Mouse (Mus musculus) midbrain, embryonic 13.5 days (tissue): ENCODE results near the gene Nudt9. TPM values are rescaled to one million over a fixed set of nuclear protein-coding genes. Genes with fewer than 3 reads are reported as not detected.

Experiments used
- ATAC-seq: fragments of 200-750 bp; cut with Nextera tagmentation; 2 replicates; pipeline ENCODE4 v1.8.0; 2017; ENCODE audit warnings: mild to moderate bottlenecking, moderate TSS enrichment, moderate library complexity
- H3K27ac ChIP-seq: fragments of 300-500 bp; sonication (generic); 2 replicates; pipeline ENCODE4 v1.5.1; 2015; ENCODE audit warnings: inconsistent platforms, mild to moderate bottlenecking, moderate library complexity
- H3K27me3 ChIP-seq: fragments of 300-500 bp; sonication (generic); 2 replicates; pipeline ENCODE4 v1.6.1; 2015; ENCODE audit warnings: mild to moderate bottlenecking, inconsistent platforms
- H3K36me3 ChIP-seq: fragments of 300-500 bp; sonication (generic); 2 replicates; pipeline ENCODE4 v1.6.1; 2015; ENCODE audit warnings: mild to moderate bottlenecking, inconsistent platforms
- H3K4me1 ChIP-seq: fragments of 300-500 bp; sonication (generic); replicated peaks from 2 replicates; pipeline ENCODE4 v1.6.1; 2015; ENCODE audit warnings: inconsistent platforms
- H3K4me2 ChIP-seq: fragments of 300-500 bp; sonication (generic); replicated peaks from 2 replicates; pipeline ENCODE4 v1.6.1; 2015; ENCODE audit warnings: moderate library complexity, mild to moderate bottlenecking, inconsistent platforms
- H3K4me3 ChIP-seq: fragments of 300-500 bp; sonication (generic); replicated peaks from 2 replicates; pipeline ENCODE4 v1.5.1; 2015; ENCODE audit warnings: mild to moderate bottlenecking, inconsistent platforms
- H3K9ac ChIP-seq: fragments of 300-500 bp; sonication (generic); replicated peaks from 2 replicates; pipeline ENCODE4 v1.6.1; 2015; ENCODE audit warnings: mild to moderate bottlenecking, inconsistent platforms
- H3K9me3 ChIP-seq: fragments of 300-500 bp; sonication (generic); 2 replicates; pipeline ENCODE4 v1.6.1; 2016; ENCODE audit warnings: mild to moderate bottlenecking, inconsistent platforms
- WGBS: fragments of 180-500 bp; shearing (Covaris S2); methylation state at CpG from one replicate; pipeline ENCODE4 v1.1.7; 2015; 5-methylcytosine and 5-hydroxymethylcytosine counted together
- polyA plus RNA-seq: library from polyadenylated mRNA; unstranded; fragments of >200 nt; fragmentation: Nextera tagmentation; extraction: Ambion mirVana; gene quantifications from 2 replicates; pipeline ENCODE4 v1.2.1, GENCODE M21; 2015

Nudt9 gene
- polyA plus RNA-seq, 1 experiment from 2014 or later: 58.2 TPM

- no peak for ATAC-seq
- H3K4me1 ChIP-seq: no peaks in the 10 kb centered on the region
- H3K27ac ChIP-seq: no peak overlapping the region
- WGBS: 87% methylated on average over 11 of the region's 11 CpGs
- no peak overlapping the region for H3K9ac ChIP-seq
- no peak overlapping the region for H3K4me2 ChIP-seq
- no peaks in the 10 kb centered on the region for H3K27me3 ChIP-seq
- no peak overlapping the region for H3K4me3 ChIP-seq
- no peaks in the 10 kb centered on the region for H3K9me3 ChIP-seq
- peaks cover 53% of the 10 kb centered on the region for H3K36me3 ChIP-seq
Observed at GRCm38 (mm10) chr5:104062773-104063551, 16.9 kb downstream of the Nudt9 start.

- ATAC-seq: no peak
- H3K36me3 ChIP-seq: peaks cover 7% of the 10 kb centered on the region
- H3K4me3 ChIP-seq: no peak overlapping the region
- no peaks in the 10 kb centered on the region for H3K27me3 ChIP-seq
- 89% methylated on average over 7 of the region's 7 CpGs for WGBS
- H3K4me1 ChIP-seq: peaks cover 6% of the 10 kb centered on the region
- H3K4me2 ChIP-seq: no peak overlapping the region
- no peaks in the 10 kb centered on the region for H3K9me3 ChIP-seq
- no peak overlapping the region for H3K9ac ChIP-seq
- H3K27ac ChIP-seq: no peak overlapping the region
Observed at GRCm38 (mm10) chr5:104068751-104069150, 22.6 kb downstream of the Nudt9 start.

GRCm38 (mm10) chr5:104071048-104071447 lies 24.9 kb downstream of the Nudt9 start:
- Histone ChIP-seq H3K27ac (no peak overlapping the region), H3K9ac (no peak overlapping the region), H3K4me1 (peaks cover 6% of the 10 kb centered on the region), H3K36me3 (no peaks in the 10 kb centered on the region), H3K4me3 (no peak overlapping the region), H3K4me2 (no peak overlapping the region), H3K27me3 (peaks cover 13% of the 10 kb centered on the region; the same call in 1 of the 2 replicates), H3K9me3 (no peaks in the 10 kb centered on the region)
- WGBS: 68% methylated on average over 4 of the region's 4 CpGs
- ATAC-seq: no peak

- Histone ChIP-seq H3K9ac (no peak overlapping the region), H3K27me3 (peaks cover 13% of the 10 kb centered on the region; the same call in 1 of the 2 replicates), H3K27ac (peak overlapping the region; percentile 37), H3K9me3 (no peaks in the 10 kb centered on the region), H3K36me3 (no peaks in the 10 kb centered on the region), H3K4me2 (no peak overlapping the region; the same call in 1 of the 2 replicates), H3K4me3 (no peak overlapping the region), H3K4me1 (peaks cover 6% of the 10 kb centered on the region)
- peak; percentile 91 for ATAC-seq
- 2% methylated on average over 6 of the region's 8 CpGs for WGBS
Observed at GRCm38 (mm10) chr5:104072272-104072886, 26.3 kb downstream of the Nudt9 start.

DNA sequence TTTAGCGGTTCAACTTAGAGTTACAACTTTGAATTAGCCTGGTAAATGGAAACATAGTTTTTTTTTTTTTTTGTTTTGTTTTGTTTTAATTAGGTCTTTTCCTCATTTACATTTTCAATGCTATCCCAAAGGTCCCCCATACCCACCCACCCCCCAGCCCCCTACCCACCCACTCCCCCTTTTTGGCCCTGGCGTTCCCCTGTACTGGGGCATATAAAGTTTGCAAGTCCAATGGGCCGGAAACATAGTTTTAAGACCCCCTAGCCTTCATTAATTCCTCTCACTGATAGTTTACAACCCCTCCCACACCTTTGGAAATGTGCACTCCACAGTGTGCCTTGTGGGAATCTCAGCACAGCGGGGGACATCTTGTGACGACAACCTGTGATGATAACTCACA lies 27.5 kb downstream of the Nudt9 start:
- 86% methylated on average over 5 of the region's 5 CpGs for WGBS
- peak; percentile 84 for ATAC-seq
- Histone ChIP-seq H3K4me2 (no peak overlapping the region), H3K9me3 (no peaks in the 10 kb centered on the region), H3K9ac (no peak overlapping the region), H3K4me3 (no peak overlapping the region), H3K27ac (no peak overlapping the region), H3K36me3 (no peaks in the 10 kb centered on the region), H3K27me3 (peaks cover 13% of the 10 kb centered on the region; the same call in 1 of the 2 replicates), H3K4me1 (peaks cover 6% of the 10 kb centered on the region)

DNA sequence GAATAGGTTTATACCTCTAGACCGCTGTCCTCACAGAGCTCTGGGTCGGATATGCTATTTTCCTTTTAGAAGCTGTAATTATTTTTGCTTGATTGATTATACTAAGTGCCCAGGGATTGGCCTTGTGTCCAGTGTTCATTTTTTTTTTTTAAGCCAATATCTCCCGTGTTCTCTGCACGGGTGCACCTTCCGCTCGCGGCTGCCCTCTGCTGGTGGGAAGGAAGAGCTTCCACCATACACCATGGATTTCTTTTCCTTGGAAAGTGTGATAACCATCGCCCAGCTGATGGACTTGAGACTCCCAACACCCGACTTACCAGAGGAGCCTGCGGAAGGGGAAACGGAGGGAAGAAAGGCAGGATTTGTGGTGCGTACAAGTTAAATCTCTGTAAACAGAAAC lies 28.3 kb downstream of the Nudt9 start:
- no peak overlapping the region for H3K9ac ChIP-seq
- no peak overlapping the region for H3K27ac ChIP-seq
- no peak overlapping the region for H3K4me3 ChIP-seq
- H3K9me3 ChIP-seq: no peaks in the 10 kb centered on the region
- peaks cover 13% of the 10 kb centered on the region; the same call in 1 of the 2 replicates for H3K27me3 ChIP-seq
- no peak; the same call in 1 of the 2 replicates for ATAC-seq
- WGBS: 35% methylated on average over 12 of the region's 12 CpGs
- peaks cover 6% of the 10 kb centered on the region for H3K4me1 ChIP-seq
- no peak overlapping the region for H3K4me2 ChIP-seq
- no peaks in the 10 kb centered on the region for H3K36me3 ChIP-seq

DNA sequence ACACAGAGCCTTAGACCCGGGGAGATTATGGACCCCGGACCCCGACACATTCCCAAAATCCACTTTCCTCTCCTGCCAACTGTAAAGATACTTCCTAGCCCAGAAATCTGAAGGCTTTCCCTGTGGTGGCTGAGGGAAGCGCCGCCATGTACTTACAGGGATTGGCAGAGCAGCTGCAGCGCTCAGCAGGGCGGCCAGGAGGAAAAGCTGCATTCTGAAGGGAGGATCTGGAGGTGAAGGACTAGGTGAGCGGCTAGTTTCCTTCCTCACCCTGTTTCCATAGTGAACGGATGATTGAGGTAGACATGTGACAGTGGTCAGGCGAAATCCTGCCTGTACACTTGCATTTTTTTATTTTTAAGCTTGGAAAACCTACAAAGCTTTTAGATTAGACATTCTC lies 30.3 kb downstream of the Nudt9 start:
- Histone ChIP-seq H3K36me3 (no peaks in the 10 kb centered on the region), H3K4me3 (no peak overlapping the region), H3K9me3 (no peaks in the 10 kb centered on the region), H3K4me2 (no peak overlapping the region), H3K27ac (no peak overlapping the region), H3K27me3 (peaks cover 13% of the 10 kb centered on the region; the same call in 1 of the 2 replicates), H3K9ac (no peak overlapping the region), H3K4me1 (peaks cover 6% of the 10 kb centered on the region)
- no peak for ATAC-seq
- WGBS: 33% methylated on average over 10 of the region's 10 CpGs

DNA sequence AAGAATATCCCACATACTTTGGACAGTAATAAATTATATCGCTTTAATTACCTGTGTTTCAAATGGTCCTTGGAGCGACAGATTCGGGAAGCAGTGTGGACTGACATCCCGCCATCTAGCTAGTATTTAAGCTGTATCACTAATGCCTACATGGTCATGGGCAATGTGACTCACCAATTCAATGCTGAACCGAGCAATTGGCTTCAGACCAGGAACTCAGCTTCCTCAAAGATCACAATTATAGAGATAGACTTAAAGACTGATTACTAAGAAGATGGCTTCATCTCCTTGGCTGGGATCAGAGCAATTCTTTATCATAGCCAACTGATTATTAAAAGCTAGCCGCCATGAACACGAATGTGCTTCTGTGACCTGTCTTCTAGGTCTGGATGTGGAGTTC lies 31.4 kb downstream of the Nudt9 start, which contains the start of gene Gm17660:
Gene Gm17660 (minus strand): TSS at position 101 of the 400 bp plus-strand sequence.
- Histone ChIP-seq H3K36me3 (no peaks in the 10 kb centered on the region), H3K9ac (no peak within 1 kb of the TSS), H3K27ac (no peak within 1 kb of the TSS), H3K27me3 (peaks cover 13% of the 10 kb centered on the region; the same call in 1 of the 2 replicates), H3K4me2 (no peak within 1 kb of the TSS), H3K9me3 (no peaks in the 10 kb centered on the region), H3K4me1 (peaks cover 4% of the 10 kb centered on the region), H3K4me3 (no peak within 1 kb of the TSS)
- 96% methylated on average over 7 of the region's 7 CpGs for WGBS
- no peak for ATAC-seq

GRCm38 (mm10) chr5:104080736-104081135 lies 34.6 kb downstream of the Nudt9 start:
- ATAC-seq: no peak
- WGBS: 91% methylated on average over 6 of the region's 6 CpGs
- Histone ChIP-seq H3K27me3 (peaks cover 2% of the 10 kb centered on the region; the same call in 1 of the 2 replicates), H3K36me3 (no peaks in the 10 kb centered on the region), H3K4me3 (no peak overlapping the region), H3K4me2 (no peak overlapping the region), H3K9me3 (no peaks in the 10 kb centered on the region), H3K27ac (no peak overlapping the region), H3K4me1 (no peaks in the 10 kb centered on the region), H3K9ac (no peak overlapping the region)

GRCm38 (mm10) chr5:104085366-104085765 lies 39.3 kb downstream of the Nudt9 start:
- no peaks in the 10 kb centered on the region for H3K4me1 ChIP-seq
- no peaks in the 10 kb centered on the region for H3K9me3 ChIP-seq
- ATAC-seq: no peak
- no peak overlapping the region for H3K4me2 ChIP-seq
- WGBS: 91% methylated on average over 9 of the region's 9 CpGs
- no peaks in the 10 kb centered on the region for H3K27me3 ChIP-seq
- H3K9ac ChIP-seq: no peak overlapping the region
- no peak overlapping the region for H3K4me3 ChIP-seq
- H3K36me3 ChIP-seq: no peaks in the 10 kb centered on the region
- H3K27ac ChIP-seq: no peak overlapping the region

DNA sequence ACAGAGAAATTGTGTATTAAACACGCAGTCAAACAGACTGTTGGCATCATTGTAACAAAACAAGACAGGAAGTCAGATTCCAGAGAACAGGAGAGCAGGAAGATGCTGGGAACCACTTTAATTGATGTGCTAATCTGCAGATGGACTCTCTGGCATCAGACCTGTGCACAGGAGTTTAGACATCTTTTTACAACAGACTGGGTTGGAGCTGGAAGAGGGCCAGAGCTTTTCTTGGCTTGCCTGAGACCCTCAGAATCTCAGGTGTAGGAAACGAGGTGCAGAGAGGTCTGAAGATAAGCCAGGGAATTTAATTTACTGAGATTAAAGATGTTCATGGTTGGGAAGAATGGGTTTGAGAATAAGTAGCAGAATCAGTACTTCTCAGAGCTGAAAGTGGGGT lies 43.6 kb downstream of the Nudt9 start:
- H3K4me2 ChIP-seq: no peak overlapping the region
- no peak overlapping the region for H3K4me3 ChIP-seq
- H3K4me1 ChIP-seq: no peaks in the 10 kb centered on the region
- H3K36me3 ChIP-seq: no peaks in the 10 kb centered on the region
- H3K9me3 ChIP-seq: no peaks in the 10 kb centered on the region
- 87% methylated on average over 2 of the region's 2 CpGs for WGBS
- no peak overlapping the region for H3K27ac ChIP-seq
- no peak for ATAC-seq
- no peaks in the 10 kb centered on the region for H3K27me3 ChIP-seq
- no peak overlapping the region for H3K9ac ChIP-seq

GRCm38 (mm10) chr5:104095416-104096077 lies 49.4 kb downstream of the Nudt9 start:
- no peak overlapping the region for H3K4me2 ChIP-seq
- H3K4me3 ChIP-seq: no peak overlapping the region
- H3K9ac ChIP-seq: no peak overlapping the region
- peaks cover 4% of the 10 kb centered on the region; the same call in 1 of the 2 replicates for H3K4me1 ChIP-seq
- ATAC-seq: no peak
- no peak overlapping the region for H3K27ac ChIP-seq
- H3K36me3 ChIP-seq: no peaks in the 10 kb centered on the region
- H3K9me3 ChIP-seq: no peaks in the 10 kb centered on the region
- 89% methylated on average over 11 of the region's 11 CpGs for WGBS
- no peaks in the 10 kb centered on the region for H3K27me3 ChIP-seq
